Mouse (Mus musculus): Measurements from ENCODE around the gene Gps2. TPM values are rescaled to one million over a fixed set of nuclear protein-coding genes. Genes with fewer than 3 reads are reported as not detected.
A peak's percentile ranks its signal among the peaks of the same experiment; 100 is the strongest.

The Gps2 gene
- total and polyA plus RNA-seq, 3 experiments = 78.0 to 113 TPM; not detected in 1

DNA sequence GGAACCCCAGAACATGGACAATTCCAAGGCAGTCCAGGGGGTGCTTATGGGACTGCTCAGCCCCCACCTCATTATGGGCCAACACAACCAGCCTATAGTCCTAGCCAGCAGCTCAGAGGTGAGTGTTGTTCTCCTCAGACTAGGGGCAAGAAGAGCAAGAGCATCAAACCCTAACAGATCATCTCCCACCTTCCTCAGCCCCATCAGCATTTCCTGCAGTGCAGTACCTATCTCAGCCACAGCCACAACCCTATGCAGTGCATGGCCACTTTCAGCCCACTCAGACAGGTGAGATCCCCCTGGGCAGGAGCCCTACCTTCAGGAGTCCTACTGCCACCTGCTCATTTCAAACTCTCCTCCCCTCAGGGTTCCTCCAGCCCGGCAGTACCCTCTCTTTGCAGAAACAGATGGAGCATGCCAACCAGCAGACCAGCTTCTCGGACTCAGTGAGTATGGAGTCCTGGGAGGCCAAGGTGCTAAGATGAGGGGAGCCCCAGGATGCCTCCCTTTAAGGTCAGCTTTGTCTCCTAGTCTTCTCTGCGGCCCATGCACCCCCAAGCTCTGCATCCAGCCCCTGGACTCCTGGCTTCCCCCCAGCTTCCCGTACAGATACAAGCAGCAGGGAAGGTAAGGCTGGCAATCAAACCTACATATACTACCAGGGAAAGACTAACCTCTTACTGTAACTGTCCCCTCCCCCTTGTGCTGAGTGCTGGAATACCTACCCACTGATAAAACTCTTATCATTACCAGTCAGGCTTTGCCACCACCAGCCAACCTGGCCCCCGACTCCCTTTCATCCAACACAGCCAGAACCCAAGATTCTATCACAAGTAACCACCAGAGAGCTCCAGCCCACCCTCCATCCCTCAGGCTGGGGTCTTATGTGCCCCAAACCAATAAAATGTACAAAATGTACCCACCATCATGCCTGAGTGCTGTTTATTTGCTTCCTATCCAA, 2.3 kb downstream of the Gps2 start:
- no peaks in the 10 kb centered on the region for H3K27me3 ChIP-seq (ENCODE audit: control insufficient read depth in 1 of 2, insufficient read depth in 2 of 2, low read length in 2 of 2)
- peaks cover 22 to 51% of the 10 kb centered on the region in 2 experiments for H3K36me3 ChIP-seq (ENCODE audit: control insufficient read depth in 1 of 2, insufficient read depth in 2 of 2, low read length in 2 of 2)
- H3K79me2 ChIP-seq (ENCODE audit: control insufficient read depth, insufficient read depth, low read length, poor library complexity) = peaks cover 58% of the 10 kb centered on the region
- no peaks in the 10 kb centered on the region for H3K9me3 ChIP-seq (replicated peaks; ENCODE audit: insufficient read depth, low read length)
- H3K4me1 ChIP-seq (ENCODE audit: control insufficient read depth in 1 of 2, insufficient read depth in 2 of 2, low read length in 2 of 2) = peaks cover 4 to 53% of the 10 kb centered on the region in 2 experiments
- peak overlapping the region; percentile 74 for H3K27ac ChIP-seq (ENCODE audit: control insufficient read depth, low read depth, low read length)
- H3K9ac ChIP-seq (ENCODE audit: control insufficient read depth, low read depth, low read length, poor library complexity, severe bottlenecking) = peak overlapping the region; percentile 77
- DNase-seq (ENCODE audit: low read depth, low spot score) = peak; percentile 92
- H3K4me3 ChIP-seq (ENCODE audit: control insufficient read depth in 1 of 2, insufficient read depth in 1 of 2, low read depth in 2 of 2, low read length in 2 of 2) = peak overlapping the region in 1 of 2 experiments; percentile 23; a peak in 3 of 4 replicates
- TF ChIP-seq NELFE (IDR thresholded peaks at IDR 0.05; ENCODE audit: low read depth, low read length) (peak; percentile 19; the same call in 1 of the 2 replicates), CTCF (IDR thresholded peaks at IDR 0.05 in 2 of 3, conservative IDR thresholded peaks at IDR 0.05 in 1 of 3; ENCODE audit: control insufficient read depth in 1 of 3, insufficient read depth in 1 of 3, low read depth in 2 of 3, low read length in 3 of 3, poor library complexity in 1 of 3, severe bottlenecking in 1 of 3) (peak in 1 of 3 experiments; percentile 34; a peak in 3 of 6 replicates), TCF12 (IDR thresholded peaks at IDR 0.05; ENCODE audit: low read depth, low read length) (peak; percentile 99), CHD2 (IDR thresholded peaks at IDR 0.05; ENCODE audit: low read length) (peak; percentile 67), ELF1 (IDR thresholded peaks at IDR 0.05; ENCODE audit: low read depth, low read length) (0 out of 2 replicates have a peak, but pooled peaks have one; percentile 22), ZMIZ1 (IDR thresholded peaks at IDR 0.05; ENCODE audit: low read depth, low read length) (peak; percentile 90), MAZ (IDR thresholded peaks at IDR 0.05; ENCODE audit: low read depth, low read length) (peak; percentile 97), MEF2A (IDR thresholded peaks at IDR 0.05; ENCODE audit: extremely low read depth, insufficient replicate concordance, low read depth, low read length, poor library complexity, severe bottlenecking) (no peak; the same call in 1 of the 2 replicates), NRF1 (IDR thresholded peaks at IDR 0.05; ENCODE audit: insufficient read depth, low read depth, low read length, poor library complexity, severe bottlenecking) (no peak; the same call in 1 of the 2 replicates), ZKSCAN1 (IDR thresholded peaks at IDR 0.05; ENCODE audit: low read depth, low read length) (no peak), MYB (IDR thresholded peaks at IDR 0.05; ENCODE audit: low read depth, low read length) (peak; percentile 70; the same call in 1 of the 2 replicates), JUND (IDR thresholded peaks at IDR 0.05; ENCODE audit: low read depth, low read length) (no peak), EP300 (IDR thresholded peaks at IDR 0.05; ENCODE audit: low read depth in 1 of 2, low read length in 2 of 2) (peak; percentile 95 to 96), SIN3A (IDR thresholded peaks at IDR 0.05; ENCODE audit: low read length) (peak; percentile 87), UBTF (IDR thresholded peaks at IDR 0.05; ENCODE audit: borderline replicate concordance, insufficient read depth, low read depth, low read length) (no peak), MXI1 (IDR thresholded peaks at IDR 0.05; ENCODE audit: low read depth, low read length) (peak; percentile 71), USF1 (IDR thresholded peaks at IDR 0.05; ENCODE audit: low read depth, low read length) (no peak), GABPA (IDR thresholded peaks at IDR 0.05; ENCODE audit: low read depth, low read length) (no peak), MAX (IDR thresholded peaks at IDR 0.05; ENCODE audit: low read length) (no peak), ETS1 (IDR thresholded peaks at IDR 0.05; ENCODE audit: low read depth, low read length) (peak; percentile 89), MYC (IDR thresholded peaks at IDR 0.05; ENCODE audit: low read depth, low read length) (no peak; the same call in 1 of the 2 replicates), MAFK (IDR thresholded peaks at IDR 0.05; ENCODE audit: borderline replicate concordance, low read depth, low read length) (peak; percentile 83; the same call in 1 of the 2 replicates), HCFC1 (IDR thresholded peaks at IDR 0.05; ENCODE audit: low read depth, low read length) (peak; percentile 67; the same call in 1 of the 2 replicates), ZNF384 (IDR thresholded peaks at IDR 0.05; ENCODE audit: low read depth, low read length) (no peak), CHD1 (IDR thresholded peaks at IDR 0.05; ENCODE audit: low read depth, low read length) (no peak), E2F4 (IDR thresholded peaks at IDR 0.05; ENCODE audit: borderline replicate concordance, low read depth, low read length) (no peak), RAD21 (IDR thresholded peaks at IDR 0.05; ENCODE audit: low read depth, low read length) (no peak), POLR2AphosphoS5 (IDR thresholded peaks at IDR 0.05; ENCODE audit: borderline replicate concordance, low read depth, low read length) (no peak; the same call in 1 of the 2 replicates), POLR2A (IDR thresholded peaks at IDR 0.05; ENCODE audit: control insufficient read depth in 1 of 2, insufficient read depth in 1 of 2, low read depth in 1 of 2, low read length in 2 of 2, poor library complexity in 1 of 2) (peak; percentile 23 to 84; a peak in 2 of 4 replicates), ZC3H11A (IDR thresholded peaks at IDR 0.05; ENCODE audit: low read depth, low read length) (no peak), USF2 (IDR thresholded peaks at IDR 0.05; ENCODE audit: borderline replicate concordance in 1 of 2, insufficient read depth in 1 of 2, low read depth in 1 of 2, low read length in 2 of 2) (no peak), SMC3 (IDR thresholded peaks at IDR 0.05; ENCODE audit: low read depth, low read length) (no peak; the same call in 1 of the 2 replicates), TAL1 (IDR thresholded peaks at IDR 0.05; ENCODE audit: low read length) (peak; percentile 97), RCOR1 (IDR thresholded peaks at IDR 0.05; ENCODE audit: low read depth, low read length) (peak; percentile 88)

Data from MEL (cell line).